Mouse (Mus musculus) heart, embryonic 13.5 days (tissue): ENCODE measurements around the gene Gne. TPM values are rescaled to one million over a fixed set of nuclear protein-coding genes. Genes with fewer than 3 reads are reported as not detected.

Source experiments
- ATAC-seq: fragments of 200-750 bp; cut with Nextera tagmentation; 2 replicates; pipeline ENCODE4 v1.8.0; 2017; ENCODE audit warnings: moderate TSS enrichment; ENCODE audit not compliant: insufficient number of reproducible peaks, low FRiP score, low TSS enrichment; ENCODE audit errors: extremely low read depth
- H3K27ac ChIP-seq: fragments of 300-500 bp; sonication (generic); replicated peaks from 2 replicates; pipeline ENCODE4 v1.5.1; 2015; ENCODE audit warnings: moderate library complexity, mild to moderate bottlenecking, inconsistent platforms
- H3K27me3 ChIP-seq: fragments of 300-500 bp; sonication (generic); replicated peaks from 2 replicates; pipeline ENCODE4 v1.6.1; 2015; ENCODE audit warnings: mild to moderate bottlenecking, inconsistent platforms
- H3K36me3 ChIP-seq: fragments of 300-500 bp; sonication (generic); 2 replicates; pipeline ENCODE4 v1.6.1; 2015; ENCODE audit warnings: mild to moderate bottlenecking, inconsistent platforms
- H3K4me1 ChIP-seq: fragments of 300-500 bp; sonication (generic); 2 replicates; pipeline ENCODE4 v1.6.1; 2015; ENCODE audit warnings: inconsistent platforms
- H3K4me2 ChIP-seq: fragments of 300-500 bp; sonication (generic); 2 replicates; pipeline ENCODE4 v1.6.1; 2015; ENCODE audit warnings: inconsistent platforms, mild to moderate bottlenecking, moderate library complexity
- H3K4me3 ChIP-seq: fragments of 300-500 bp; sonication (generic); 2 replicates; pipeline ENCODE4 v1.5.1; 2015; ENCODE audit warnings: moderate library complexity, mild to moderate bottlenecking, inconsistent platforms
- H3K9ac ChIP-seq: fragments of 300-500 bp; sonication (generic); 2 replicates; pipeline ENCODE4 v1.6.1; 2015; ENCODE audit warnings: inconsistent platforms, mild to moderate bottlenecking, moderate library complexity
- H3K9me3 ChIP-seq: fragments of 300-500 bp; sonication (generic); 2 replicates; pipeline ENCODE4 v1.6.1; 2016; ENCODE audit warnings: inconsistent platforms
- WGBS: fragments of 180-500 bp; shearing (Covaris S2); methylation state at CpG from one replicate; pipeline ENCODE4 v1.1.7; 2015; ENCODE audit warnings: mixed read lengths; 5-methylcytosine and 5-hydroxymethylcytosine counted together
- polyA plus RNA-seq: library from polyadenylated mRNA; unstranded; fragments of >200 nt; fragmentation: Nextera tagmentation; extraction: Ambion mirVana; gene quantifications from 2 replicates; pipeline ENCODE4 v1.2.1, GENCODE M21; 2015

Gne gene
- polyA plus RNA-seq, 1 experiment from 2014 or later: 32.6 TPM

DNA sequence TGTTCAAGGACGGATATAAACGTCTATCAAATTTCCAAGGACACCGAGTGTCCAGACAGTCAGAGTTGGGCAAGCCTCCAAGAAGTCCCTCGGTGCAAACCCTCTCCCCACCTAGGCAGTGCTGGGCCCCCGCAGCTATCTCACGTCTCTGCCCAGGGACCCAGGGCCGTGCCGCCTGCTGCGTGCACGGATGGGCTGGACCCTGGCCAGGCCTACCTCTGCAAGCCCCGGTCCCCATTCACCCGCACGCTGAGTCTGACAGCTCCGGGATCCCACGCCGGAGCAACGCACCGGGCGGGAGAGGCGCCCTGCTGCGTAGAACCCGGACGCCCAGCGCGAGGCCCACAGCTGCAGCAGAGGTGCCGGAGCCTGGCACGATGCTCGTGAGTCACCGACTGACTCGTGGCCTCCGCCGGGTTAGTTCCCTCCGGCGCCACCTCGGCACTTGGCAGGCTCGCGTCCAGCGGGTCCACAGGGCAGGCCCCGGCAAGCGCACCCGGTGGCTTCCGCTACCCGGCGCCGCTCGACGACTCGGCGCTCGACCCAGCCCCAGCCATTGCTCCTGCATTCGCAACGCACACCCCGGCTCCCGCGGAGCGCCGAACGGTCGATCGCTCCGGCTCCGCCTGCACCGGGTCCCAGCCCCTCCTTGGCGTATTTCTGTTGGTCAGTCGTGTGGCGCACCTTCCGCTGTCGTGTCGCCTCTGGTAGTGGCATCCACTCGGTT lies 11.7 kb downstream of the Gne start:
- H3K4me1 ChIP-seq: peaks cover 49% of the 10 kb centered on the region
- no peaks in the 10 kb centered on the region for H3K27me3 ChIP-seq
- H3K4me2 ChIP-seq: peak overlapping the region; percentile 84
- peak; percentile 83 for ATAC-seq
- H3K36me3 ChIP-seq: no peaks in the 10 kb centered on the region
- H3K9ac ChIP-seq: peak overlapping the region; percentile 94
- under 1% methylated on average over 70 of the region's 70 CpGs for WGBS
- H3K27ac ChIP-seq: peak overlapping the region; percentile 98
- peak overlapping the region; percentile 96 for H3K4me3 ChIP-seq
- no peaks in the 10 kb centered on the region for H3K9me3 ChIP-seq

DNA sequence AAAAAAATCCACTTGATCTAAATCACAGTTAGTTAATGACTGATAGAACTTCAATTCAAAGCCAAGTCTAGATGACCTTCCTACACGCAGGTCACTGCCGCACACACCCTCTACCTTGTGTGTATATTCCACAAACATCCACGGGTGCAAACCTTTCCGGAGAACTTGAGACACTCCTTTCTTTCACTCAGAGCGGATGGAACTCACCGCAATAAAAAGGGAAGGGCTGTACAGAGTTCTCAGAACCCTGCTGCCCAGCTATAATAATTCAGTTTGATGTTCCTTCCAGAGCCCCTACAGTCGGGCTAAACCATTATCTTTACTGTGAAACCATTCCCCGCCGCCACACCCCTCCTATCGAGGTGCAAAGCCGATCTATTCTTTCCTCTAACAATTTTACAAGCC lies 12.2 kb downstream of the Gne start:
- no peak for ATAC-seq
- WGBS: 4% methylated on average over 11 of the region's 11 CpGs

DNA sequence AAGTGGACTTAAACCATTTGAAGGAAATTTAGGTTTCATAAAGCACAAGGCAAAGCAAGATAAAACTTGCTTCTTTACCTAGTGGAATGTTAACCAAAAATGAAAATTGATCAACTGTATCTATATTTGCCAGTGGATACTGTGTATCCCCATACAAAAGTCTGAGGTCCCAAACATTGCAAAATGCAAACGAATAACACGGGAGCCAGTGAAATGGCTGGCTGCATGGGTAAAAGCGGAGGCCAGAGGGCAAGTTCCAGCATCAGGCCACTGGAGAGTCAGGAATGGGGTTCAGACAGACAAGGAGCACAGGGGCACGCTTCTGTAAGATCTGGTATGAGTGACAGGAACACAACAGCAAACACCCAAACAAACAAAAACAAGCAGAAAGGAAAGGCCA lies 13.3 kb downstream of the Gne start:
- Histone ChIP-seq H3K27ac (no peak overlapping the region), H3K36me3 (0 out of 2 replicates have a peak, but pooled peaks cover 5% of the 10 kb centered on the region), H3K4me2 (peak overlapping the region; percentile 84), H3K4me3 (peak overlapping the region; percentile 96), H3K27me3 (no peaks in the 10 kb centered on the region), H3K9ac (peak overlapping the region; percentile 94), H3K9me3 (no peaks in the 10 kb centered on the region), H3K4me1 (peaks cover 58% of the 10 kb centered on the region)
- no peak for ATAC-seq
- 77% methylated on average over 4 of the region's 4 CpGs for WGBS

More for the DNA sequence above, 12.2 kb downstream of the Gne start:
- H3K9ac ChIP-seq: peak overlapping the region; percentile 94
- no peaks in the 10 kb centered on the region for H3K9me3 ChIP-seq
- H3K4me1 ChIP-seq: peaks cover 54% of the 10 kb centered on the region
- H3K4me2 ChIP-seq: peak overlapping the region; percentile 84
- no peaks in the 10 kb centered on the region for H3K36me3 ChIP-seq
- H3K27me3 ChIP-seq: no peaks in the 10 kb centered on the region
- peak overlapping the region; percentile 98 for H3K27ac ChIP-seq
- H3K4me3 ChIP-seq: peak overlapping the region; percentile 96

DNA sequence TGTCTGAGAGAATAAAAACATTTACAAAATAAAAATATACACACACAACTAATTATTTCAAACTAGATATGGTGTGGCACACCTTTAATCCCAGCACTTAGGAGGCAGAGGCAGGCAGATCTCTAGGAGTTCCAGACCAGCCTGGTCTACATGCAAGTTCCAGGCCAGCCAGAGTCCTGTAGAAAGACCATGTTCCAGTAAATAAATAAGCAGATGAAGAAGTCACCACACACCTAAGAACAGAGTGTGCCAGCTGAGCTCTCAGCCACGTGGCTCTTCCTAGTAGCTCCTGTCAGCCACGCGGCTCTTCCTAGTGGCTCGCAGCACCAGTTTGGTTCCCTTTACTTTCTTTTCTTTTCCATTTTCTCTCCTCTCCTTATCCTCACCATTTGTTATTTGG lies 14.6 kb downstream of the Gne start:
- H3K4me3 ChIP-seq: no peak overlapping the region
- no peak overlapping the region for H3K9ac ChIP-seq
- peak overlapping the region; percentile 58 for H3K4me2 ChIP-seq
- H3K27ac ChIP-seq: peak overlapping the region; percentile 77
- 0 out of 2 replicates have a peak, but pooled peaks cover 5% of the 10 kb centered on the region for H3K36me3 ChIP-seq
- 93% methylated on average over 4 of the region's 4 CpGs for WGBS
- no peaks in the 10 kb centered on the region for H3K9me3 ChIP-seq
- ATAC-seq: no peak
- H3K4me1 ChIP-seq: peaks cover 62% of the 10 kb centered on the region
- no peaks in the 10 kb centered on the region for H3K27me3 ChIP-seq

DNA sequence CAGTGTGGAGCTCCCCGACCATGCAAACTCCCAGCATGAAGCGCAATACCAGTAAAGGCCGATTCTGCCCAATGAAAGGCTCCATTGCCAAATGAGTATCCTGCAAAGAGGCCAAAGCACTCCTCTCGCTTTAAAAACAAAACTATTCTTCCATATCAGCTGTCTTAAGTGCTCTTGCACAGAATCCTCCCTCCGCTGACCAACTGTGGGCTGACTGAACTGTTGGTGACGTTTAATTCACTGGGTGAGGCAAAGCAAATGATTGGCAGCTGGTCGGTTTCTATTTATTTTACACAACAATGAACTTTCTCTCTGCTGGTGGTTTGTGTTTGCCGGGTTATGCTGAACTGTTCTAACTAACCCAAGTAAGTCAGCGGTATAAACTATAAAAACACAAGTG lies 15.2 kb downstream of the Gne start:
- peak overlapping the region; percentile 25; the same call in 1 of the 2 replicates for H3K9ac ChIP-seq
- peak overlapping the region; percentile 77 for H3K27ac ChIP-seq
- WGBS: 31% methylated on average over 9 of the region's 9 CpGs
- H3K27me3 ChIP-seq: no peaks in the 10 kb centered on the region
- peaks cover 62% of the 10 kb centered on the region for H3K4me1 ChIP-seq
- 0 out of 2 replicates have a peak, but pooled peaks cover 5% of the 10 kb centered on the region for H3K36me3 ChIP-seq
- H3K4me2 ChIP-seq: peak overlapping the region; percentile 58
- no peaks in the 10 kb centered on the region for H3K9me3 ChIP-seq
- H3K4me3 ChIP-seq: peak overlapping the region; percentile 26
- no peak for ATAC-seq

DNA sequence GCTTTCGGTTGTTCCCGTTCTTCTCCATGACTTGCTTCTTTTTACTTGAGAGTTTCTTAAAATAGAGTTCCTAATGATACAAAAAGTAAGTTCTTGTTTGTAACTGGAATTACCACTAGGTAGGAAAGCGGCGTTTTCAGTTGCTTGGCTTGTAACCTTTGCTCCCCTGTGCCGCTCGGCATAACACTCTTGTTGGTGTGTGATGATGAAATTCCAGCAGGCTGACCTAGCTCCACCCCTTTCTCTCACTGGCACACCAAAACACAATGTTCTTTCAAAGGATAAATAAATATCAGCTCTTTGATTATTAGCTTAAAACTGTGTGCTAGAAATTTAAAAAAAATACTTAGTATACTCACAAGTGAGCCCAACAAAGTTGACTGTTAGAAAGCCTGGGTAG lies 17.1 kb downstream of the Gne start:
- H3K4me3 ChIP-seq: no peak overlapping the region
- no peaks in the 10 kb centered on the region for H3K9me3 ChIP-seq
- WGBS: 72% methylated on average over 6 of the region's 6 CpGs
- H3K4me1 ChIP-seq: peaks cover 54% of the 10 kb centered on the region
- H3K27me3 ChIP-seq: no peaks in the 10 kb centered on the region
- no peak overlapping the region for H3K27ac ChIP-seq
- ATAC-seq: no peak
- H3K36me3 ChIP-seq: peaks cover 16% of the 10 kb centered on the region
- 0 out of 2 replicates have a peak overlapping the region, but pooled peaks have one; percentile 45 for H3K9ac ChIP-seq
- no peak overlapping the region for H3K4me2 ChIP-seq

DNA sequence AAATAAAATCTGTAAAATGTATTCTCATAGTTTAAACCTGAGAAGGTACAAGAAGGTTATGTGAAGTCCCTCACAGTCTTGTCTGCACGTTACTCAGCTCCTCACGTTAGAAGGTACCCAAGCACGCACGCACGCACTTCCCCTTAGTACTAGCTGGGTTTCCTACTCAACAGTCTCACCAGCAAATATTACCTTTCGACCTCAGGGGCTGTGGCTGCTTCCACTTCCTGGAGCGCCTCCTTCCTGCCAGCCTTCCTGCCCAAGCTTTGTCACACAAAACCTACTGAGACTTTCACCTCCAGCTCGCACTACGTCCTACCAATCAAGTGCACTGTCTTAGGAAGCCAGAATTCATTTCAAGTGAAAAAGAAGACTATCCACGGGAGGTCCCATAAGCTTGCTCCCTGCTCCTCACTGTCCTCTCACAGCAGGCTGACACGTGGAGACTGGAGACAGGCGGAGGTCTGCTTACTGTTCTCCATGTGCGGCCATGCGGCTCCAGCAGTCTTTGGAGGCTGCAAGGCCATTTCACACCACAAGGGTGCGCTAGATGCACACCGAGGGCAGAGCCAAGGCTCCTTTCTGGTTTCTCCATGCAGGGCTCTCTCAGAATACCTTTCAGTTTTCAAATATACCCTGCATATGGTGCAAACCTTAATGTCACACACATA lies 18.5 kb downstream of the Gne start:
- H3K4me3 ChIP-seq: peak overlapping the region; percentile 25; the same call in 1 of the 2 replicates
- H3K27ac ChIP-seq: 0 out of 2 replicates have a peak overlapping the region, but pooled peaks have one; percentile 29
- ATAC-seq: no peak
- 29% methylated on average over 16 of the region's 16 CpGs for WGBS
- H3K36me3 ChIP-seq: peaks cover 18% of the 10 kb centered on the region
- peak overlapping the region; percentile 69 for H3K9ac ChIP-seq
- no peaks in the 10 kb centered on the region for H3K27me3 ChIP-seq
- peaks cover 41% of the 10 kb centered on the region for H3K4me1 ChIP-seq
- peak overlapping the region; percentile 56 for H3K4me2 ChIP-seq
- H3K9me3 ChIP-seq: no peaks in the 10 kb centered on the region

DNA sequence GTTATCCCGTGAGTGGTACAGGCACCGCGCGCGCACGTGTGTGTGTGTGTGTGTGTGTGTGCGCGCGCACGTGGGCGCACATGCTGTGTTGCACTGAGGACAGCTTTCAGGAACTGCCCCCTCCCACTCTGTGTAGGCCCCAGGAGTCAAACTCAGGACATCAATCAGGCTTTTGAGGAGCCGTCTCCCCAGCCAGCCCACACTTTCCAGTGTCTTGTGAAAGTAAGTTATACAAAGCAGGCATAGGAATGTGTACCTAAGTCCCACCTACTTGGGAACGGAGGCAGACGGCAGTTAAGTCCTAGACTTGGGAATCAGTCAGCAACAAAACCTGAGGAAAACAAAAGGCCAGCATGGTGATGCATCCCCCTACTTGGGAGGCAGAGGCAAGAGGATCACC lies 21.2 kb downstream of the Gne start:
- Histone ChIP-seq H3K36me3 (peaks cover 39% of the 10 kb centered on the region), H3K4me3 (no peak overlapping the region), H3K9me3 (no peaks in the 10 kb centered on the region), H3K4me1 (peaks cover 19% of the 10 kb centered on the region), H3K27me3 (no peaks in the 10 kb centered on the region), H3K9ac (no peak overlapping the region), H3K27ac (no peak overlapping the region), H3K4me2 (no peak overlapping the region)
- ATAC-seq: no peak
- 88% methylated on average over 14 of the region's 14 CpGs for WGBS

DNA sequence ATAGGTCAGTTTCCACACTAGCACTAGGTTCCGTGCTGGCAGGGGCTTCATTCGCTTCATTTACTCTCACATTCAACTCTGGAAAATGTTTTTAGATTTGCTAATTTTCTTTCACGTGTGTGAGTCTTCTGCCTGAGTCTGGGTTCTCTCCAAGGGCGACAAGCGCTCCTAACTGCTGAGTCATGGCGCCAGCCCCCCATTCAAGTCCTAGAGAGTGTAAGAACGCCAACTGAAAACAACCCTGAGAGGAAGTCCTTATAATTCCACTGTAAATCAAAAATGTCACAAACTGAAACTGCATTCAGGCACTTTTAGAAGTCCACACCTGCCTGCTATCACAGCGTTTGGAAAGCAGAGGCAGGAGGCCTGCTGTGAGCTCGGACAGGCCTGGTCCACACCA lies 21.9 kb downstream of the Gne start:
- Histone ChIP-seq H3K9me3 (no peaks in the 10 kb centered on the region), H3K4me2 (no peak overlapping the region), H3K27me3 (no peaks in the 10 kb centered on the region), H3K27ac (no peak overlapping the region), H3K36me3 (peaks cover 39% of the 10 kb centered on the region), H3K9ac (no peak overlapping the region), H3K4me1 (peaks cover 16% of the 10 kb centered on the region), H3K4me3 (no peak overlapping the region)
- no peak for ATAC-seq
- 66% methylated on average over 9 of the region's 9 CpGs for WGBS

DNA sequence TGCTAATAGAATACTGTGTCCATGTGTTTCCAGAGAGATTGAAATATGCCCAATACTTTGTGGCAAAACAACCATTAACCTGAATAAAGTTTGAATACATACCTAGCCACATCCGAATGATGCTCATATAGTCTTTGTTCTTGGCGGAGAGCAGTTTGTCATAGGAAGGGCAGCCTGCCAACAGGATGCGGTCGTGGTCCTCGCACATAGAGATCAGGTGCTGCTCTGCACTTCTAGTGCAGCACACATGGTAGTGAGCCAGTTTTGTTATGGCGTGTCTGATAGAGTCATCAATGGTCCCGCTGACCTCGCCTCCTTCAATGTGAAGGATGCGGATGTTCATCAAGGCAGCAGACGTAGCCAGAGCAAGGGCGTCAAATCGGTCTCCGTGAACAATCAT lies 24.3 kb downstream of the Gne start:
- Histone ChIP-seq H3K4me1 (peaks cover 7% of the 10 kb centered on the region), H3K9ac (no peak overlapping the region), H3K4me3 (no peak overlapping the region), H3K27me3 (no peaks in the 10 kb centered on the region), H3K9me3 (no peaks in the 10 kb centered on the region), H3K27ac (no peak overlapping the region), H3K36me3 (peaks cover 47% of the 10 kb centered on the region), H3K4me2 (no peak overlapping the region)
- ATAC-seq: no peak
- WGBS: 89% methylated on average over 13 of the region's 13 CpGs

DNA sequence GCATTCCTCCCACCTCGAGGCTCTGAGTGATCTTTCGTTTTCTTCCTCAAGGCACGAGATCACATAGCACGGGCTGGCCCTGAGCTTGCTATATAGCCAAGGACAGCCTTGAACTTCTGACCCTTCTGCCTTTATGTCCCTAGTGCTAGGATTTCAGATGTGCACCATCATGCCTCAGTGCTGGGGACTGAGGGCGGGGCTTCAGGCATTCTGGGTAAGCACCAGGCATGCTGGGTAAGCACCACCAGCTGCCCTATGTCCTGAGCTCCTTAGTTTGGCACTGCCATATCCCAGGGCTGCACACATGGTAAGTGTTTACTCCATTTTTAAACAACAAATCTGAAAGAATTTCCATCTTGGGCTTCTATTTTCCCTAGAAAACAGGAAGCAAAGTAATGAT lies 34.2 kb downstream of the Gne start:
- Histone ChIP-seq H3K9ac (no peak overlapping the region), H3K9me3 (no peaks in the 10 kb centered on the region), H3K4me3 (no peak overlapping the region), H3K27me3 (no peaks in the 10 kb centered on the region), H3K27ac (no peak overlapping the region), H3K4me1 (peaks cover 8% of the 10 kb centered on the region), H3K36me3 (peaks cover 82% of the 10 kb centered on the region), H3K4me2 (no peak overlapping the region)
- ATAC-seq: no peak
- 81% methylated on average over 5 of the region's 5 CpGs for whole genome bisulfite sequencing
